Mouse (Mus musculus): ENCODE measurements around the gene Fgfrl1.
A peak's percentile ranks its signal among the peaks of the same experiment; 100 is the strongest.

Gene Fgfrl1

DNA sequence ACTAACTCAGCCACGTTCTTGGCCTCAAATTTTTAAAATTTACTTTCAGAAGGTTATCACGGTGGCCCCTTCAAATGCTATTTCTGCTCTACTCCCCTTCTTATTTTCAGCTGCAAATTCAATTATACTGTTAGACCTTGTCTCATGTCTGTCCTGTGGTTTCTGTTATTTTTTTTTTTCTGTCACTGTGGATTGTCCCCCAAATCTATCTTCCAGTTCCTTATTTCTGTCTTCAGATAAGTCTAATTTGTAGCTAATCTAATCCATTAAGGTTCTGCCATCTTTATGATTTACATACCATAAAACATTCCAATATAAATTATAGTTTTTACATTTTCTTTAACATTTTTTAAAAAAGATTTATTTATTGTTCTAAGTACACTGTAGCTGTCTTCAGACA, 24.8 kb upstream of the Fgfrl1 start:
- DNase-seq (ENCODE audit: low spot score): no peak

DNA sequence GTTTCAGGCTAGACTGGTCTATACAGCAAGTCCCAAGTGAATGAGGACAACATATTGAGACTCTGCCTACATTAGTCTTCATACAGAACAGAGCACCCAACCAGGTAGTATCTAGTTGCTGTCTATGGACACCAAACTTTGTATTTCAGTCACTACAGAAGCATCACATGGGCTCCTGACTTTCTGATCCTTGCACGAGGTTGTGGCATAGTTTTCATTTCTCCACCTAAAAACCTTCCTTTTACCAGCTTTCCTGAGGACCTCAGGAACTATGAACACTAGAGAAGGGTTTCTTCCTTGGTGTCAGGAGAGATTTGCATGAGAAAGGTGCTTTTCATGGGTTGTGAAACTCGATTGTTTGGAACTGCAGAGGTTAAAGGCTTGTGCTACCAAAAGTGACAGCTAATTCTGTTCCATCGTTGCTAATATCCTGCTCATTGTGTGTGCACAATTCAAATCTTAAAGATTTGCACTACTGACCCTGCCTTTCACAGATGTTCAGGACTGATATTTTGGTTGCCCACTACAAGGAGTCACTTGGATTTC, 23.7 kb upstream of the Fgfrl1 start:
- DNase-seq (ENCODE audit: low spot score): no peak

DNA sequence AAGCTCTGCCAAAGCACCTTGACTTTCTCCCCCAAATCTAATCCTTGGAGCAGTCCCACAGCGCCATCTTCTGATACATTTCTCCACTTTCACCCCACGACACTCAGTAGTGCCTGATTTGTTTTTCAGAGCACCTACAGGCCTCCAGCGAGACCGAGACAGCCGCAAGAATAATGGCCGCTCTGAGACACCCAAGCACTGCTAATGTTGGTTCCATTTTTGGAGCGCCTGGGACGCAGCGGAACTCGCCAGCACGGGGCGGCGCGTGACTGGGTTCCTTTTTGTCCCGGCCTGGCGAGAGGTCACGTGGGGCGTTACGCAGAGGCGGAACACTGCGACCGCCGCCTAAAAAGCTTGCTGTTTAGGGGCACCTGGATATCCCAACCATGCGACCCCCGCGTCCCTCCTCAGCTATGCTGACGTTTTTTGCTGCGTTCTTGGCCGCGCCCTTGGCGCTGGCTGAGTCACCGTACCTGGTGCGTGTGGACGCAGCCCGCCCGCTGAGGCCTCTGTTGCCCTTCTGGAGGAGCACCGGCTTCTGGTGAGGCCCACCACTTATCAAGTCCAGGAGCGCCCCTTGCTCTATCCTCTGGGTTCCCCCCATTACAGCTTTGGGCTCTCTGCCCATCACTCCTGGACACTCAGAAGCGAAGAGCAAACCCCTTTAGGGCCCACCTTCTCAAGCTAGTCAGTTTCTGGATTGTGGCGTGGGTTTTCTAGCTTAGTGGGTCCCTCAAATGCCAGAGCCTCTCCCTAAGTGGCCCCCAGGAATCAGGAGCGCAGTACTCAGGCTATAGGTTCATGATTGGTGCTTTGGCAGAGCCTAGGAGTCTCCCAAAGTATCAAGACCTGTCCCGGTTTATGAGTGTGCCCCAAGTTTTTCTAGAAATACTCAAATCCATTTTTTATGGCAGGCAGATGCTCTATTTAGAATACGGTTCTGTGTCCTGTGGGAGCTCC, 22.9 kb upstream of the Fgfrl1 start, which contains the start of gene Dgkq:
Dgkq (minus strand) TSS at position 696 of the 960 bp plus-strand sequence.
- peak; percentile 43 for DNase-seq (ENCODE audit: low spot score)

DNA sequence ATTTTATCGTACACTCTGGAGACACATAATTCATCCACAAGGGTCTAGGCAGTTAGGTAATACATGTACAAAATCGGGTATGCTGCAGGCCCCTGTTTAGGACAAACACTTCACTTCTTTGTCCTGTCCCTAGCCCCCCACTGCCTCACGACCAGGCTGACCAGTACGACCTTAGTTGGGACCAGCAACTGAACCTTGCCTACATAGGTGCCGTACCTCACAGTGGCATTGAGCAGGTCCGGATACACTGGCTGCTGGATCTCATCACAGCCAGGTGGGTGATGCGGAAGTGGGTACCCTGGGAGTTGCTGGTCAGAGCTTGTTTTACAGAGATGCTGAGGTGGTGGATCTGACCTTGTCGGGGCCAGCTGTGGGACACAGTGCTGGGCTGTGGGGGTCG, 22.2 kb upstream of the Fgfrl1 start:
- DNase-seq (ENCODE audit: low spot score): no peak

DNA sequence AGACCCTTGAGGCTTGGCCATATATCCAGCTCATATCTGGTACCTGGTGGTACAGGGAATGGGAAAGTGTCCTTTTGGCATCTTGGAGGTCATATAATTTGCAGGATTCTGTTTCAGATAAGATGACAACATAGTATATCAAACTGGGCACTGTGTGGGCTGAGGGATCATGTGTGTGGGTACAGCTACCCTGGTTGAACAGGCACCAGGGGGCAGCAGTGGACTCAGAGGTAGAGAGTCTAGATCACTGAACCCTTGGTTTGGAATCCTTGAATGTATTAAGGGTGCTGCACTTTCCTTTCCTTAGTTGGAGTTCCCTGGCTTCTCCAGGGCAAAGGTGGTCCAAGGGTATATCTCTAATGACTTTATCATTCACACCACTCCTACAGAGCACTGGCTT, 21.4 kb upstream of the Fgfrl1 start:
- DNase-seq (ENCODE audit: low spot score): no peak

DNA sequence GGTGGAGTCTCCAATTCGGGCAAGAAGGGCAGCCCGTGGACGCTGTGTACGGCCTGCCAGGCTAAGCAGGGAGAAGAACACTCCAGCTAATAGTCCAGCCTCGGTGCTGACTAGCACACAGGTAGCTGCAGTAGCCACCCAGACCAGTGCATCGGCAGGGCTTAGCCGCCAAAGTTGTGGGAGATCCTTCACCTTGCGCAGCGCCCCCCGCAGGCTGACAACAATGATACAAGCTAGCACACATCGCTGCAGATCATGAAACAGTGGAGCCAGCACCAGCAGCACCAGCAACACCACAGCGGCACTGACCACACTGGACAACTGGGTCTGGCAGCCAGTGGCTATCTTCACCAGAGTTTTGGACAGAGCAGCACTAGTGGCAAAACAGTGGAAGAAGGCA, 20.4 kb upstream of the Fgfrl1 start:
- DNase-seq (ENCODE audit: low spot score): no peak

DNA sequence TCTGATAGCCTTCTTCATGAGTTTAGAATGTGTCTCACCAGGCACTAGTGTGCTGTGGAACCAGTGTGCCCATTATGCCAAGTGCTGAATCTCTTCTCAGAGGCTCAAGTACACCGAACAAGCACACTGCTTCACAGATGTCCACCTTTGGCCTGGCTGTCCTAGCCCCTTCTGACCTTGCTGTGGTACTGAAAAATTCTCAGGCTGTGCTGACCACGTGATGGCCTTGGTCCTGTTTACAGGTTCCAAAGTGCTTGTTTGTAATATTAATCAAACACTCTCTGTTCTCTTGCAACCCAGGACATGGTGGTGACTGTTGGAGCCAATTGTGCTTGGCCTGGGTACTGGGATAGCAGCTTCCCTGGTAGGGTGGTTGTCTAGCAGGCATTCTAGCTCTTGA, 17.6 kb upstream of the Fgfrl1 start:
- DNase-seq (ENCODE audit: low spot score): no peak

DNA sequence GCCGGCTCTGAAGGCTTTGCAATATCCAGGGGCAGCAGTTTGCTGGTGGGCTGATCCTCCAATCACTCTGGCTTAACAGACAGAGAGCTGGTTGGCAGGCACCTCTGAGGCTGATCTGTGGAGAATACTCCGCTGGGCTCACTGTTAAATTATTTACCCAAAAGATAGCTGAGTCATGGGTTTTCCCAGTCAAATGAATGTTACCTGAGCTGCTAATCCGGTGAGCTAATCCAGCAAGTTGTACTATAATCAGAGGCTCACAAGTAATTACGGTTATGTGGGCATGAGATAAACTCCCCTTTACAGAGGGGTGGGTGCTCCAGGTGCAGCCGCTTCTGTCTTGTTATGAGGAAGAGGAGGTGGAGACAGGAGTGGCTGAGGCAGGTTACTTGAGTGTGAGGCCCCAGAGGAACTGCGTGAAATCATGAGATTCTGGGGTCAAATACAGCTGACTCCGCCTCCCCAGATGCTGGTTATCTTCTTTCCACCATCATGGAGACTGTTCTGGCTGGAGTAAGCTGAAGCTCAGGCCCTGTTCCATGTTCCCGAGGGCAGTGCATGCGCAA, 16.8 kb upstream of the Fgfrl1 start, which contains the start of gene Slc26a1:
Slc26a1 (minus strand) TSS at position 319 of the 566 bp plus-strand sequence.
- DNase-seq (ENCODE audit: low spot score): no peak

DNA sequence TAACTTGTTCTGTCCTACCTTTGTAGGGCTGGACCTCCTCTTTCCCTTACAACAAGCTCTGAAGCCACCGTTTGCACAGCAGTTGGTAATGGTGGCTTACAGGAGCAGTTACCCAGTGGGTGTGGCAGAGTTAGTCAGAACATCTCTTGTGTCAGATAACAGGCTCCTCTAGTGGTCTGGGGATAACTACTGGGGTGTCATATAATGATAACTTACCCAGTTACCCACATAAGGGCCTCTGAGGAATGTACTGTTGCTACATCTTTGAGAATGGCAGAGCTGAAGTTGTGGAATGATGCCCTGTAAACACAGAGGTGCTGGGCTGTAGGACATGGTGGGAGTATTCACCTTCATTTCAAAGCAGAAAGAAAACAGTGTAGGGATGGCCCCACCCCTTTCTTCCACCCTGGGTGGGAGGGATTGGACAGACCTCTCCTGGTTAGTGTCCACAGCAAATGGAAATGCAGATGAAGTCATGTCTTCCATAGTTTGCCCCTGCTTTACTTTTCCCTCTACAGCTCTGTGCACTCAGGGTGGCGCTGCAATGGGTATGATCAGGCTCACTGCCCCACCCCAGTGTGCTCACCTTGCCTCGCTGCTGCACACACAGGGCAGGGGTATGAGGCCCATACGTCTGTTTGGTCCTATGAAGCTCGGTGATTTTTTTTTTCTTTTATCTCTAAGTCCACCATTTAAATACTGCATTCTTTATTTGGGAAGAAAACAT, 15.2 kb upstream of the Fgfrl1 start:
- DNase-seq (ENCODE audit: low spot score): no peak

DNA sequence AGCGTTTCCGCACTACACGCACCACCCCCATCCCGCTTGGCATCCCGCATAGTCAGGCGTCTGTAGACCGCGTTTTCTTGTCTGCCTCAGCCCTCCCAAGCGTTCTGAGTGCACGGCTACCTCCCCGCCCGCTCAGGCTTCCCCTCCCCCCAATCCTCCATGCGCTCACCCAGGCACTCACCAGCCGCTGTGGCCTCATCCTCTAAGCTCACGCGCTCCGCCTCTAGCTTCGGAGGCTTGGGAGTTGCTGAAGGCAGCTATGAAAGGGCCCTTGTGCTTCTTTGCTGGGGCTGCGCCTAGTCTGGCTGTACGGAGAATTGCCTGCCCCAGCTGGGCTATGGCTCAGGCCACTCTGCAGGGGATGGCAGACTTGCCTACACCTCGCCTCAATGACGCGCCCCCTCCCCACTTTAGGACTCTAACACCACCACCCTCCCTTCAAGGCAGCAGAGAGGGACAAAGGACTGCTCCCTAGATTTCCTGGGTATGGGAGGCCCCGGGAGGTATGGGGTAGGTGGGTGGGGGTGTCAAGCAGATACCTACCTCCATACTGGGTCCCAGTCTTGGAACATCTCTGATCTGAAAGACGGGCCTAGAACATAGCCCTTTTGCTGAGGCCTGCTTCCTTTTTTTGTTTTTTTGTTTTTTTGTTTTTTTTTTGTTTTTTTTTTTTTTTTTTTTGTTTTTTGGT, 14.4 kb upstream of the Fgfrl1 start:
- no peak for DNase-seq (ENCODE audit: low spot score)

DNA sequence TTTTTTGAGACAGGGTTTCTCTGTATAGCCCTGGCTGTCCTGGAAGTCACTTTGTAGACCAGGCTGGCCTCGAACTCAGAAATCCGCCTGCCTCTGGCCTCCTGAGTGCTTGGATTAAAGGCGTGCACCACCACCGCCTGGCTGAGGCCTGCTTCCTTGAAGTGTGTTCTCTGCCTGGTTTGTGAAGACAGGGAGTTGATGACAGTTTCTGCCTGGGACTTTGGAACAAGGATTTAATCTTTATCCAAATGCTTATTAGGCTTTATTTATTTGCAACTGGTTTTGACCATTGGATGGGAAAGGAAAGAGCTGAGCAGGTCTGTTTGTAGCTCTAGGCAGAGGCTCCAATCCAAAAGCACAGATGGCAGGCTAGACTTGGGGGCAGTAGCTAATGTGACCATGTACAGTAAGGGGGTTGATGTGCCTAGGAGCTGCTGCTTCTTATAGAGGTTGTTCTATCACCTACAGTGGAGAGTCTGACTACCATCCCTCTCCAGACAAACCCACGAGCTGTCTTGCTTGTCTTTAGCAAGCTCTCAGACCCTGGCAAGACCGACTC, 13.8 kb upstream of the Fgfrl1 start:
- no peak for DNase-seq (ENCODE audit: low spot score)

DNA sequence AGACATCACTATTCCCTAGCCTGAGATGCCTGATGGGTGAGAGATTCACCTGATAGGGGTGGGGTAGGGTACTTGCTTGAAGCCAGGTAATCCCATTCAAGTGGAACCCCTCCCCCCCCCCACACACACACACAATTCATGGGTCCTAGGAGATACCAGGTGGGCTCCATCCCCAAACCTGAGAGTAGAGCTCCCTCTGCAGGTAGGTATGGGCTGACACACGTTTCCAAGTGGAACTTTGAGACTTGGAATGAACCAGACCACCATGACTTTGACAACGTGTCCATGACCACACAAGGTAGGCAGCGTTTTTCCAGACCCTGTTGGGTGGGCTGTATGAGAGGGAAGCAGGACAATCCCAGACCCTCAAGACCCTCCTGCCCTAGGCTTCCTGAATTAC, 12.3 kb upstream of the Fgfrl1 start:
- DNase-seq (ENCODE audit: low spot score): no peak

DNA sequence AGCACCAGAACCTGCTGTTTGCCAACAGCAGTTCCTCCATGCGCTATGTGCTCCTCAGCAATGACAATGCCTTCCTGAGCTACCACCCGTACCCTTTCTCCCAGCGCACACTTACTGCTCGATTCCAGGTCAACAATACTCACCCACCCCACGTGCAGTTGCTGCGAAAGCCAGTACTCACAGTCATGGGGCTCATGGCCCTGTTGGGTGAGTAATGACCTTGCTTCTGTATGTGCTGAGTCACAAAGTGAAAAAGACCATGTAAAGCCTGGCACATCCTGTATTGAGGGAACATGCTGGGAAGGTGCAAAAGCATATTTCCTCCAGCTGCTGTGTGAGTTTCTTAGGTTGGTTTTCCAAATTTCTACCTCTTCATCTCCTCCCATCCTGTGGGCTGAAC, 11.3 kb upstream of the Fgfrl1 start:
- no peak for DNase-seq (ENCODE audit: low spot score)

DNA sequence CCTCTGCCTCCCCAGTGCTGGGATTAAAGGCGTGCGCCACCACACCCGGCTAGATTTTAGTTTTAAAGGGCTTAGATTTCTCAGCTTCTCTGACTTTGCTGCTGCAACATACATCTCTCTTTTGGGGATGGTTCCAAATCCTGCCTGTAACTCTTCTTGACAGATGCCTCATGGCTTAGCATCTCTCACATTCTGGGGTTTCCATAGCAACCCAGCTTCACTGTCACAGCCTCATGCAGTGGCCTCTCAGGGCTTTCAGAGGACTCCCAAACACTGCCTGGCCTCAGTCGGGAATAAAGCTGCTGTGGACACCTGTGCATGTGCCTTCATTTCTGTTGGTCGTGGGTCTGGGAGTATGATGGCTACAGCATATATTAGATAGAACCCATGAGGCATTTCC, 3.1 kb upstream of the Fgfrl1 start:
- no peak for DNase-seq (ENCODE audit: low spot score)

DNA sequence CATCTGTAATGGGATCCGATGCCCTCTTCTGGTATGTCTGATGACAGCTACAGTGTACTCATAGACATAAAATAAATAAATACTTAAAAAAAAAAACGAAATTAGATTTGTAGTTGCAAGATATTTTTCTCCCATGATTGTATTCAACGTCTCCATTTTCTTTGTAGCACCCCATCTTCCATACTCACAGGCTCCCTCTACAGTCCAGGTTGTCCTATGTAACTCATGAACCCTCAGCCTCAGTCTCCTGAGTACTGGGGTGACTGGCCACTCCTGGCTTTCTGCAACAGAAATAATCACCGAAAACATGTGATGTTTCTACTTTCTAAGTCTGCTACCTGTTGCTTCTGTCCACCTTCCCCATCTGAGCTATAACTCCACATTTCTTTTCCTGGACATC, 1.0 kb upstream of the Fgfrl1 start:
- no peak for DNase-seq (ENCODE audit: low spot score)

DNA sequence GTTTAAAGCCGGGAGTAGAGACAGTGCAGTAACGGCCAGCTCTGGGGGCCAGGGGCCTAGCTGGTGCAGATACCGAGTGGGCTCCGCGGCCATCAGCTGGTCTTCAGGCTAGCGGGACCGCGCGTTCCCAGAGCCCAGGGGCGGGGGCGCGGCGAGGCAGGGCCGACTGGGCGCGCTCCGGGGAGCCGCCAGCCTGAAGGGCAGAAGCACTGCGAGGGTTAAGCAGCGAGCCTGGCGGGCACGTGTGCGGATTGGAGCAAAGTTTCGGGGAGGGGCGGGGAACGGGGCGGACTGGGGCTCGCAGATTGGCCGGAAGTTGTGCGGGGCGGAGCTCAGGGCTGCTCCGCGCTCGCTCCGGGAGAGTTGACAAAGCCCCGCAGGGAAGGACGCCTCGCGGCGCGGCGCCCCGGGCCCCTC, 1.7 kb downstream of the Fgfrl1 start:
- peak; percentile 52 for DNase-seq (ENCODE audit: low spot score)

DNA sequence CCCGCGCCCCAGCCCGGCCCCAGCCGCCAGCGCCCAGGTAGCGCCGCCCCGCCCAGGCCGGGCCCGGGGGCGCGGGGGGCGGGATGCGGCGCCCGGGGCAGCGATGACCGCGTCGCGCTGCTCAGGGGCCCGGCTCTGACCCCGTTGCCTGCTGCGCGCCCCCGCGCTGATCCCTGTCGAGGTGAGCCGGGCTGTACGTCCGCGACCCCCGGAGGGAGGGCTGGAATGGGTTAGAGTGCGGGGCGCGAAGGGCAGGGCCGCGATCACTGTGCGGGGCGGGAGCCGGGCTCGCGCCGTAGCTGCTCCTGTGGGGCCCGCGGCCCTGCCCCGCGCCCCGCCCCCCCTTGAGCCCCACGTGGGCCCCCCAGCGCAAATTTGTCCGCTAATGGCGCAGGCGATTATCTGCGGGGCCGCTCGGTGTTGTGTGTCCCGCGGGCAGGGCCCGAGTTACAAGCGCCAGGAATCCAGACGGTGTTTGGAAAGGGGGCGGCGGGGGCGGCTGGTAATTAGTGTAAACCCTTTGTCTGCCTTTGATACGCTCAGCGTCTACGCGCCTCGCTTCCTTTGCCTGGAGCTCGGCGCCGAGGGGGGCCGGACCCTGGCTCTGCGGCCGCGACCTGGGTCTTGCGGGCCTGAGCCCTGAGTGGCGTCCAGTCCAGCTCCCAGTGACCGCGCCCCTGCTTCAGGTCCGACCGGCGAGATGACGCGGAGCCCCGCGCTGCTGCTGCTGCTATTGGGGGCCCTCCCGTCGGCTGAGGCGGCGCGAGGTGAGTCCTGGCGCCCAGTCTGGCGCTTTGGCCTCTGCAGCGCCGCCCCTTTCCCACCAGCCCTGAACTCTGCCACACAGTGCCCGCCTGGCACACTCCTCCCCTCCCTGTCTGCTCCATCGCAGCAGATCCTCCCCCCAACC, 2.4 kb downstream of the Fgfrl1 start:
- DNase-seq (ENCODE audit: low spot score): no peak

DNA sequence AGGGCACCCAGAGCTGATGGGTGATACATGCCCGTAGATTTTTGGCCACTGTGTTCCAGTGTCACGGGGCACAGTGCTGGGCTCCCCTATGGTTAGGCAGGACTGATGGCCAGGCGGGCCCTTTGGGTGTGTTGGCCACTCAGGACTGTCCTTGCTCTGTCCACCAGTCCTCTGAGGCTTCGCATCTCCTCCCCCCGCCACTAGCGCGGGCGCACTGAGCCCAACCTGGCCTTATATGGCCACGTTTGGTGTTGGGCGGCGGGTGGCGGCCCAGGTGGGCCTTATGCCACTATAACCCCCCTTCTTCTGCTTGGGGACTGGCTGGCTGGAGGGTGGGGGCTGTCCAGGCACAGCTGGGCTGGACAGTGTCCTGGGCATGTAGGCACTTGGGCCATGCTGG, 3.7 kb downstream of the Fgfrl1 start:
- DNase-seq (ENCODE audit: low spot score): no peak

DNA sequence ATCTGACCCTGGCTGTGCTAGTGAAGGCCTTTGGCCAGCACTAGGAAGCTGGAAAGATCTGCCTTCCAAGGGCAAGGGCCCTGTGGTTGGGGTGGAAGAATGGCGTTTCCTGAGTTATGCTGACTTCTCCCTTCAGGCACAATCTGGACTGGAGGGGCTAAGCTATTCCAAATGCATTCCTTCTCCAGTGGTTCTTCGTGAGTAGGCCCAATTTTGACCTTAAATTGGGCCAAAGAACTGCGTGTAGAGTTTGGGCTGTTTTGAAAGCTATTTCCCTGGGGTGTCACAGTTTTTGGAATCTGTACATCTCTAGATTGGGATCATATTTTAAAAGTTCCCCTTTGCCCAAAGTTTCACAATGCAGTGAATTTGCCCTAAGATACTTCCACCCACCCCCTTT, 4.4 kb downstream of the Fgfrl1 start:
- DNase-seq (ENCODE audit: low spot score): no peak

DNA sequence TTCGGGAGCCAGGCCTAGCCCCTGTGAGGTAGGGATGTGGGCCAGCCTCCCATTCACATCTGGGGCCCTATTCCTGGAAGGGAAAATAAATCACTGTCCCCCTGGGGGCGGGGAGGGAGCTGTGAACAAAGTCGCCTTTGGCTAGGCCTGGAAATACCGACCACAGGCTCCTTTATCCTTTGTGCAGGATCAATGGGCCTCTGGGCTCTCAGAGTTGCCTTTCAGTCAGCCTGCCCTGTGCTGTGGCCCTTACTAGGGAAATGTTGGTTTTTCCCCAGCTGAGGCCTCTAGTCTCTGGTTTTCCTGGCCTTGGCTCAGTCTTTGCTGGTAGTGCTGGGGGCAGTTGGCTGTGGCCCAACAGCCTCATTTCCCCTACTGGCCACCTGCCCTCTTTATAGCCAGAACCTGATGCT, 5.2 kb downstream of the Fgfrl1 start:
- DNase-seq (ENCODE audit: low spot score): no peak

DNA sequence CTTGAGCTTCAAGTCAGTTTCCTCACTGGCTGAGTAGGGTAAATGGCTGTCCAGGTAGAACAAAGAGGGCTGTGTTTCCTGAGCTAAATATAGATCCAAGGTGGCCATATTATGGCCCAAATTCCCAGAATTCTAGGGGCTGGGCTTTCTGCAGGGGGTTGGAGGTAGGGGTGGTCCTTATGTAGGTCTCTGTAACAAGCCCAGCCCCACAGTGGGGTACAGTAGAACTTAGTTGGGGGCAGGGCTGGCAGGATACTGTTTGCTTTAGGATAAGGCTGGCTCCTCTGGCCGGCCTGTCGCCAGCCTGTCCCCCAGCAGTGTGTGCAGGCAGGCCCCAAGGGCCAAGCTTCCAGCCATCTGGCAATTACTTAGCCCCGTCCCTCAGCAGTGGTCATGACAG, 8.2 kb downstream of the Fgfrl1 start:
- DNase-seq (ENCODE audit: low spot score): no peak
